In the genomic region with DNA sequence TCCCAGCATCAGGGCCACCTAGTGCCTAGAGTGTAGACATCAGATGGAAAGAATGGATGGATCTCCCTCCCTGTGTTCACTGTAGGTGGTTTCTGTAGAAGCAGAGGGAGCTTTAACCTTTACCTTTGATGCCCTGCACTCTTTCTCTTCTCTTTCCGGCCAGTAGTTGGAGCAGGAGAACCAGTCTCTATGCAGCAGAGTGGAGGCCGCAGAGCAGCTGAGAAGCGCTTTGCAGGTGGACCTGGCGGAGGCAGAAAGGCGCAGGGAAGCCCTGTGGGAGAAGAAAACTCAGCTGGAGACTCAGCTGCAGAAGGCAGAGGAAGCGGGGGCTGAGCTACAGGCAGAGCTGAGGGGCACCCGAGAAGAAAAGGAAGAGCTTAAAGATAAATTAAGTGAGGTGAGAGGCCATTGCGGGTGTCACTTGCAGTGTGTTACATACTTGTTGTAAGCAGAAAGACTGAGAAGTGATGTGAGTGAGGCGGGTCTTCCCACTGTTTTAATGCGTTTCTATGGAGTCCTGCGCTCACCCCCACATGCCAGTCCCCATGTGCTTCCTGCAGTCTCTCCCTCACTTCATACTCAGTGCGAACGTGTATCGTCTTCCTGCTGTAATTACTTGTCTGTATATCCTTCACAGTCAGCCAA, we compare ENCODE assay signal across 20 mouse cellular contexts. TPM values are rescaled to one million over a fixed set of nuclear protein-coding genes. Genes with fewer than 3 reads are reported as not detected.
DNase-seq lines count a peak whose midpoint lies in the region; ATAC-seq and TF ChIP-seq lines count a peak whose summit lies in the region.
"Had no signal": no experiment of that assay in that cellular context is flagged by ENCODE, and none has a peak within 500 bp of the region (broad histone marks: within the 10 kb centered on the region; RNA-seq: fewer than 3 reads in every experiment).

No protein-coding gene starts in this region.

- no peaks in the 10 kb centered on the region for H3K4me1 ChIP-seq in cerebellum, adult 2 months (ENCODE audit: control insufficient read depth, insufficient read depth, low read length)
- no peaks in the 10 kb centered on the region for H3K4me1 ChIP-seq in lung, postnatal 0 days (ENCODE audit: insufficient read depth, low read depth, low read length)
- peaks cover 18% of the 10 kb centered on the region for H3K4me1 ChIP-seq in liver, embryonic 15.5 days (replicated peaks)
- no peaks in the 10 kb centered on the region for H3K4me1 ChIP-seq in embryonic facial prominence, embryonic 10.5 days
- H3K4me1 ChIP-seq in heart, adult 2 months (ENCODE audit: control insufficient read depth, insufficient read depth, low read length), result no peaks in the 10 kb centered on the region
- H3K4me1 ChIP-seq: heart, embryonic 13.5 days; hindbrain, embryonic 10.5 days had no signal

- ATAC-seq in lung, postnatal 0 days, result no peak
- no peak for ATAC-seq in liver, embryonic 15.5 days (ENCODE audit: insufficient read depth)

- no peak overlapping the region for H3K9ac ChIP-seq in lung, postnatal 0 days (replicated peaks; ENCODE audit: low read depth)
- H3K9ac ChIP-seq in liver, embryonic 15.5 days, result no peak overlapping the region
- H3K9ac ChIP-seq in heart, adult 2 months (ENCODE audit: low read depth, low read length), result no peak overlapping the region
- H3K9ac ChIP-seq: heart, embryonic 13.5 days had no signal

- H3K27me3 ChIP-seq in cerebellum, adult 2 months (ENCODE audit: control insufficient read depth, insufficient read depth, low read length), result no peaks in the 10 kb centered on the region
- H3K27me3 ChIP-seq in lung, postnatal 0 days (replicated peaks; ENCODE audit: insufficient read depth, low read length), result no peaks in the 10 kb centered on the region
- H3K27me3 ChIP-seq in liver, embryonic 15.5 days, result no peaks in the 10 kb centered on the region
- H3K27me3 ChIP-seq in embryonic facial prominence, embryonic 10.5 days (replicated peaks; ENCODE audit: low read depth, poor library complexity, severe bottlenecking), result no peaks in the 10 kb centered on the region
- no peaks in the 10 kb centered on the region for H3K27me3 ChIP-seq in heart, adult 2 months (ENCODE audit: control insufficient read depth, insufficient read depth, low read length)
- H3K27me3 ChIP-seq: heart, embryonic 13.5 days; liver, embryonic 13.5 days had no signal

- intact Hi-C loops in heart, adult 2 months (cut with DNase I), result no loop called here

- TF ChIP-seq CTCF in cerebellum, adult 2 months (IDR thresholded peaks at IDR 0.05; ENCODE audit: borderline replicate concordance, insufficient read depth, low read depth, low read length), result peak; percentile 16; the same call in 1 of the 2 replicates
- TF ChIP-seq CTCF in lung, postnatal 0 days (IDR thresholded peaks at IDR 0.05), result peak; percentile 14; the same call in 1 of the 2 replicates
- no peak for TF ChIP-seq CTCF in heart, adult 2 months (IDR thresholded peaks at IDR 0.05)

- H3K4me3 ChIP-seq in cerebellum, adult 2 months (replicated peaks; ENCODE audit: insufficient read depth, low read depth, low read length), result no peak overlapping the region
- no peak overlapping the region for H3K4me3 ChIP-seq in lung, postnatal 0 days (ENCODE audit: low read depth, low read length)
- H3K4me3 ChIP-seq in liver, embryonic 15.5 days (replicated peaks), result no peak overlapping the region
- H3K4me3 ChIP-seq in embryonic facial prominence, embryonic 10.5 days, result no peak overlapping the region
- H3K4me3 ChIP-seq in heart, adult 2 months, result no peak overlapping the region
- H3K4me3 ChIP-seq: heart, embryonic 13.5 days; hindbrain, embryonic 10.5 days; liver, embryonic 13.5 days; myocyte had no signal

- no peaks in the 10 kb centered on the region for H3K79me2 ChIP-seq in heart, adult 2 months (replicated peaks; ENCODE audit: control insufficient read depth, insufficient read depth, low read length)

- TF ChIP-seq POLR2A in cerebellum, adult 2 months (IDR thresholded peaks at IDR 0.05; ENCODE audit: borderline replicate concordance, insufficient read depth, low read length), result no peak
- TF ChIP-seq POLR2A in heart, adult 2 months (IDR thresholded peaks at IDR 0.05; ENCODE audit: insufficient read depth, low read depth, low read length), result no peak

- no peak for TF ChIP-seq EP300 in lung, postnatal 0 days (IDR thresholded peaks at IDR 0.05)
- no peak for TF ChIP-seq EP300 in heart, adult 2 months (IDR thresholded peaks at IDR 0.05; ENCODE audit: insufficient read depth, low read depth, low read length)

- H3K9me3 ChIP-seq in lung, postnatal 0 days (ENCODE audit: low read length), result no peaks in the 10 kb centered on the region
- H3K9me3 ChIP-seq in liver, embryonic 15.5 days (replicated peaks), result no peaks in the 10 kb centered on the region
- H3K9me3 ChIP-seq in embryonic facial prominence, embryonic 10.5 days, result no peaks in the 10 kb centered on the region
- H3K9me3 ChIP-seq: heart, embryonic 13.5 days; hindbrain, embryonic 10.5 days; liver, embryonic 13.5 days had no signal

- H3K27ac ChIP-seq in cerebellum, adult 2 months (ENCODE audit: insufficient read depth, low read length), result no peak overlapping the region
- H3K27ac ChIP-seq in lung, postnatal 0 days (ENCODE audit: low read length), result no peak overlapping the region
- 0 out of 2 replicates have a peak overlapping the region, but pooled peaks have one; percentile 4 for H3K27ac ChIP-seq in liver, embryonic 15.5 days (replicated peaks)
- no peak overlapping the region for H3K27ac ChIP-seq in embryonic facial prominence, embryonic 10.5 days (replicated peaks)
- no peak overlapping the region for H3K27ac ChIP-seq in heart, adult 2 months
- H3K27ac ChIP-seq: heart, embryonic 13.5 days; hindbrain, embryonic 10.5 days; liver, embryonic 13.5 days had no signal

- H3K4me2 ChIP-seq in lung, postnatal 0 days (replicated peaks; ENCODE audit: low read depth, low read length), result no peak overlapping the region
- no peak overlapping the region for H3K4me2 ChIP-seq in liver, embryonic 15.5 days
- H3K4me2 ChIP-seq: heart, embryonic 13.5 days; liver, embryonic 13.5 days had no signal

- 75% methylated on average over 14 of the region's 14 CpGs for WGBS in cerebellum, adult 2 months
- WGBS in lung, postnatal 0 days, result 76% methylated on average over 14 of the region's 14 CpGs
- WGBS in liver, embryonic 15.5 days (ENCODE audit: insufficient replicate concordance), result 77% methylated on average over 14 of the region's 14 CpGs
- 81% methylated on average over 14 of the region's 14 CpGs for WGBS in embryonic facial prominence, embryonic 10.5 days
- 68% methylated on average over 14 of the region's 14 CpGs for WGBS in heart, adult 2 months

- DNase-seq in cerebellum, adult 2 months, result no peak
- no peak for DNase-seq in cerebellum, postnatal 10 days
- no peak for DNase-seq in lung, postnatal 0 days (ENCODE audit: low spot score)
- DNase-seq in lung, postnatal 25 days (ENCODE audit: low spot score), result no peak
- DNase-seq in thymus, postnatal 10 days (ENCODE audit: low spot score in 2 of 2), result peak; percentile 75 to 79
- no peak for DNase-seq in embryonic facial prominence, embryonic 10.5 days (ENCODE audit: low spot score)
- no peak for DNase-seq in heart, adult 2 months
- DNase-seq: cerebellum, adult 9-11 months; gastrocnemius, postnatal 10 days; kidney, adult 18-20 months; liver, embryonic 13.5 days had no signal

- peaks cover 38% of the 10 kb centered on the region; the same call in 1 of the 2 replicates for H3K36me3 ChIP-seq in lung, postnatal 0 days (ENCODE audit: insufficient read depth, low read length)
- H3K36me3 ChIP-seq in liver, embryonic 15.5 days (replicated peaks), result peaks cover 83% of the 10 kb centered on the region
- peaks cover 96% of the 10 kb centered on the region for H3K36me3 ChIP-seq in embryonic facial prominence, embryonic 10.5 days (replicated peaks)
- no peaks in the 10 kb centered on the region for H3K36me3 ChIP-seq in heart, adult 2 months (ENCODE audit: control insufficient read depth, insufficient read depth, low read length)

RNA-seq across cellular contexts. Expression of gene Cep250, which starts 18.0 kb away (rescaled TPM):
- polyA plus RNA-seq in cerebellum, adult 2 months (2012; rRNA removed), result 20.7 and 21.2 TPM in 2 replicates
- 6.6 and 7.4 TPM in 2 replicates for polyA plus RNA-seq in lung, postnatal 0 days (2015; fragmentation: Nextera tagmentation; extraction: Ambion mirVana)
- polyA plus RNA-seq in liver, embryonic 15.5 days (2015; fragmentation: Nextera tagmentation; extraction: Ambion mirVana), result 8.2 and 9.7 TPM in 2 replicates
- 29.8 and 31.4 TPM in 2 replicates for polyA plus RNA-seq in embryonic facial prominence, embryonic 10.5 days (2016; fragmentation: Nextera tagmentation; extraction: Ambion mirVana)
- 1 to 10 TPM; 5.3 to 7.4 TPM for total RNA-seq in heart, adult 2 months (2021)
- 2.8 and 5.0 TPM in 2 replicates for polyA plus RNA-seq in heart, adult 2 months (2012; rRNA removed)

RNA-seq across cellular contexts. Expression of gene Gdf5, which starts 29.0 kb away (rescaled TPM):
- polyA plus RNA-seq in cerebellum, adult 2 months (2012; rRNA removed), result 0.14 and 0.21 TPM in 2 replicates
- 1.7 and 2.7 TPM in 2 replicates for polyA plus RNA-seq in lung, postnatal 0 days (2015; fragmentation: Nextera tagmentation; extraction: Ambion mirVana)
- not detected in 2 replicates for polyA plus RNA-seq in liver, embryonic 15.5 days (2015; fragmentation: Nextera tagmentation; extraction: Ambion mirVana)
- 0.52 and 0.91 TPM in 2 replicates for polyA plus RNA-seq in embryonic facial prominence, embryonic 10.5 days (2016; fragmentation: Nextera tagmentation; extraction: Ambion mirVana)
- not detected for total RNA-seq in heart, adult 2 months (2021)
- 0.16 TPM in 1 of 2 replicates, not detected in the other for polyA plus RNA-seq in heart, adult 2 months (2012; rRNA removed)
- total RNA-seq: megakaryocyte, adult 5-6 weeks; MEL had no signal
- polyA plus RNA-seq: liver, embryonic 13.5 days had no signal

RNA-seq across cellular contexts. Expression of gene 6430550D23Rik, which starts 33.6 kb away (rescaled TPM):
- 3.7 and 4.2 TPM in 2 replicates for polyA plus RNA-seq in cerebellum, adult 2 months (2012; rRNA removed)
- 1.0 and 1.1 TPM in 2 replicates for polyA plus RNA-seq in lung, postnatal 0 days (2015; fragmentation: Nextera tagmentation; extraction: Ambion mirVana)
- 0.78 and 0.90 TPM in 2 replicates for polyA plus RNA-seq in liver, embryonic 15.5 days (2015; fragmentation: Nextera tagmentation; extraction: Ambion mirVana)
- 0.91 and 1.4 TPM in 2 replicates for polyA plus RNA-seq in embryonic facial prominence, embryonic 10.5 days (2016; fragmentation: Nextera tagmentation; extraction: Ambion mirVana)
- total RNA-seq in heart, adult 2 months (2021), result under 1 TPM; 0.55 to 0.61 TPM
- 0.78 and 2.2 TPM in 2 replicates for polyA plus RNA-seq in heart, adult 2 months (2012; rRNA removed)

RNA-seq across cellular contexts. Expression of gene Ergic3, which starts 33.6 kb away (rescaled TPM):
- 316 and 328 TPM in 2 replicates for polyA plus RNA-seq in cerebellum, adult 2 months (2012; rRNA removed)
- 168 and 181 TPM in 2 replicates for polyA plus RNA-seq in lung, postnatal 0 days (2015; fragmentation: Nextera tagmentation; extraction: Ambion mirVana)
- 103 and 122 TPM in 2 replicates for polyA plus RNA-seq in liver, embryonic 15.5 days (2015; fragmentation: Nextera tagmentation; extraction: Ambion mirVana)
- 178 and 183 TPM in 2 replicates for polyA plus RNA-seq in embryonic facial prominence, embryonic 10.5 days (2016; fragmentation: Nextera tagmentation; extraction: Ambion mirVana)
- 10 to 100 TPM; 60.1 to 67.5 TPM for total RNA-seq in heart, adult 2 months (2021)
- polyA plus RNA-seq in heart, adult 2 months (2012; rRNA removed), result 104 TPM in 2 replicates

RNA-seq across cellular contexts. Expression of gene Gm15557, which starts 33.7 kb away (rescaled TPM):
- not detected in 2 replicates for polyA plus RNA-seq in cerebellum, adult 2 months (2012; rRNA removed)
- polyA plus RNA-seq in lung, postnatal 0 days (2015; fragmentation: Nextera tagmentation; extraction: Ambion mirVana), result 0.11 TPM in 1 of 2 replicates, not detected in the other
- polyA plus RNA-seq in liver, embryonic 15.5 days (2015; fragmentation: Nextera tagmentation; extraction: Ambion mirVana), result not detected in 2 replicates
- polyA plus RNA-seq in embryonic facial prominence, embryonic 10.5 days (2016; fragmentation: Nextera tagmentation; extraction: Ambion mirVana), result 0.12 TPM in 1 of 2 replicates, not detected in the other
- total RNA-seq in heart, adult 2 months (2021), result not detected
- not detected in 2 replicates for polyA plus RNA-seq in heart, adult 2 months (2012; rRNA removed)
- total RNA-seq: gastrocnemius, postnatal 10 days; layer of hippocampus, adult 8-10 months; left cerebral cortex, postnatal 14 days; megakaryocyte, adult 5-6 weeks; MEL had no signal
- polyA plus RNA-seq: embryonic facial prominence, embryonic 11.5 days; heart, embryonic 13.5 days; hindbrain, embryonic 10.5 days; liver, embryonic 13.5 days had no signal

Comparison
In these comparisons a context has a peak if more than half of its experiments do, and no peak if none do; other contexts are left out.
1. DNase-seq: peak in thymus, postnatal 10 days (2 of 2); none in cerebellum, adult 2 months (0 of 2), cerebellum, postnatal 10 days (0 of 2), lung, postnatal 0 days (single experiment), lung, postnatal 25 days (single experiment), embryonic facial prominence, embryonic 10.5 days (single experiment) and heart, adult 2 months (0 of 2).